Mouse (Mus musculus) frontal cortex, postnatal 14 days (tissue): Measurements from ENCODE around the gene Zik1.

Source experiments
- DNase-seq, 2 experiments: peaks; one replicate each; pipeline ENCODE4 v3.0.0; 2022; ENCODE audit warnings: low spot score in 2 of 2

Gene Zik1

GRCm38 (mm10) chr7:10494786-10495521 lies at the start of gene Zik1:
Gene Zik1, minus strand, starts transcription at chr7:10495394.
- peak; percentile 71 to 78 for DNase-seq

DNA sequence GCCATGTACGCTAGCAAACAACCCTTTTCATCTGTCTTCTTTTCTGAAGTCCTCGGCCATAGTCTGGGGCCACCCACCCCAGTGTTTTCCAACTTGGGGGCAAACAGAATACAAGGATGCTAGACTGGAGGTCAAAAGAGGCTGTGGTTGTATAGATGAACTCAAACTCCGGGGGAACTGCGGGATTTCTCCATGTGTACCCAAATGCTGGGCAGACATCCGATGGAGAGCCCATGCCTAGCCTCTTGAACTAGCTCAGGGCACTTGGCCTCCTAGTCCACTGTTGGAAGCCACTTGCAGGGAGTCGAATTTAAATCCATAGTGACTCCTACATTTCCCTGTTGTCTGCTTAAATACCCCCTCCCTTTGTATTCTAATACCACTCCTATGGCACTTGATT lies 384 bp upstream of the Zik1 start:
- no peak for DNase-seq

DNA sequence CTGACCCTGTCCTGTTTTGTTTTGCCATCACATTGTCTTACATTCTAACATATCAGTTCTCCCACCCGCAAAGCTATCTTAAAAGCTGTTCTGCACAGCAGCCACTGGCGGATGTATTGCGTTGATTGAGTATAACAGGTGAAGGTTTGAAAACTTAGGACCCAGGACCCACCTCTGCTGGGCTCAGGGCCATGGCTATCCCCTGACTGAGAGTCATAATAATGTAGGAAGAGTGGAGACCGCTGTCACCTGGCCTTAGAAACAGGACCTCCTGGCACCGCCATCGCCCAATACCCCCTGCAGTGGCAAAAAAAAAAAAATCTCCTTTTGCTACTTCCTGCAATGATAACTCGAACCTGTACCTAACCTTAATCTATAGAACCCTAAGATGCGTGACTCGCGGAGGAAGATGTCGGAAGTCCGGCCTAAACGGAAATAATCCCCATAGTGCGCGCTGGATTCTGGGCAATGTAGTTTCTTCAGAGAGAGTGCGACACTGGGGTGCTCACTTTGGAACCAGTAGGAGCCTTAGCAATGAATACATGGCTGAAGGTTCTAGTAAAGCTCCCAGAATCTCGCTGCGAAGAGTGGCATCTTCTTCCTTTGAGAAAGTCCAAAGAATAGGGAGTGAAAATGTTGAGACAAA lies 14.5 kb downstream of the Zik1 start:
- peak; percentile 26 to 31 for DNase-seq

DNA sequence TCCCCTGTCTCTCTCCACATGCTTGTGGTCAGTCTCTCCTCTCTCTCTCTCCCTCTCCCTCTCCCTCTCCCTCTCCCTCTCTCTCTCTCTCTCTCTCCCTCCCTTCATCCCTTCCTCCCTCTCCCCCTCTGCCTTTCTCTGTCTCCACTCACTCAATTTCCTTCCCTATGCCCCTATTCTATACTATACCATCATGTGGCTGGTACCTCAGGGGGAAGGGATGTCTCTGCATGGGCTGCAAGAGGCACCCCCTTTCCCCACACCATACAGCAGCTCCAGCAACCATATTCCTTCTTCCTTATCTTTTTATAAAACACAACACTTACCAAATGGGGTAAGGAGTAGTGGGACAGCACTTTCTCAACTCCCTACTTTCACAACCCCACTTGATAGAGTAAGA lies 15.4 kb downstream of the Zik1 start:
- no peak for DNase-seq

DNA sequence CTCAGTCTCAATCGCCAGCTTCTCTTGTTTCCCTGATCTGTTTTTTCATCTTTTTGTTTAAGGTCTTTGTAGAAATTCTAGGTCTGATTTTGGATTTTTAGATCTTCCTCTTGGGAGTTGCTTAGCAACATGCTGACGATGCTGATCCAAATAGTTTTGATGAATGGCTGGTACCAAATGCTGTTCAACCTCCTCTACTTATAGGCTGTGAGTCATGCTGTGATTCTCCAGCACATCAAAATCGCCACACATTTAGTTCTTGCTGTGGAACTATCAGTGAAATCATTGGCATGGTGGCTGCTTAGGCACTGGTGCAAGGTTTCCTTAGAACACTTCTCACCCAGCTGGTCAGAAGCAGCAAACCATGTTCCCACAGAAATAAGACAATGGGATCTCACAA lies 37.0 kb downstream of the Zik1 start:
- no peak for DNase-seq

- no peak for DNase-seq
These were observed 52.2 kb downstream of the Zik1 start, which contains the start of gene Vmn1r67 for GRCm38 (mm10) chr7:10443031-10443430. Gene Vmn1r67, plus strand, starts transcription at chr7:10443331.
